Comparison of ENCODE assay signal across 12 mouse cellular contexts in the genomic region with DNA sequence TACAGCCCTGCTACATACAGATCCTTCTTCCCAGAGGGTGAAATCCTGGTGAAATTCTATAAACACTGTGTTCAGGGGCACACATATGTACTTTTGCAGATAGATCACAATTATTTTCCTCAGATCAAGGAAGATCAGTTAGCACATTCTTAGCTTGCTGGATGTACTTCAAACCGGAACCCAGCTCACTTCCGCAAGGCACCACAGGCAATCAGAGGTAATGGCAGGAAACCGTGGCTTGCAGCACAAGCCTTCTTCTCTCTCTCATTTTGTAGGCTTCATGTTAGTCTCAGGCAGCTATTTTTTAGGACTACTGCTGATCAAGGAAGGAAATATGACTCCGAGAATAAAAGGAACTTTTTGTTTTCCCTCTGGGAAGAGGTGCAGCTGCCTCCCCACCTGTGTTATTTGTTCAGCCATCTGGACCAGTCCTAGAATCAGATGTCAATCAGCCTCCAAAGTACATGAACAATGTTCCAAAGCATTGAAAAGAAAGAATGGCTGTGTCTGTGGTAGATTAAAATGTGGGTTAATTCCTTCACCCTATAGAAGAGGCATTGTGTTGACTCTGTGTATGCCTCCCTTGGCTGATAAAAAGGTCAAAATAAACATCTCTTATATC.
DNase-seq lines count a peak whose midpoint lies in the region; ATAC-seq and TF ChIP-seq lines count a peak whose summit lies in the region.
"Had no signal": no experiment of that assay in that cellular context is flagged by ENCODE, and none has a peak within 500 bp of the region (broad histone marks: within the 10 kb centered on the region; RNA-seq: fewer than 3 reads in every experiment).

No protein-coding gene starts in this region.

- H3K4me1 ChIP-seq in limb, embryonic 11.5 days (ENCODE audit: control insufficient read depth, insufficient read depth, low read length) = no peaks in the 10 kb centered on the region
- H3K4me1 ChIP-seq in limb, embryonic 10.5 days = no peaks in the 10 kb centered on the region
- H3K4me1 ChIP-seq in limb, embryonic 14.5 days (ENCODE audit: control insufficient read depth, insufficient read depth, low read length) = 0 out of 2 replicates have a peak, but pooled peaks cover 8% of the 10 kb centered on the region
- H3K4me1 ChIP-seq in lung, postnatal 0 days (ENCODE audit: insufficient read depth, low read depth, low read length) = no peaks in the 10 kb centered on the region

- TF ChIP-seq POLR2A in limb, embryonic 14.5 days (IDR thresholded peaks at IDR 0.05; ENCODE audit: borderline replicate concordance, extremely low read depth, insufficient read depth, insufficient read length) = no peak

- TF ChIP-seq CTCF in lung, postnatal 0 days (IDR thresholded peaks at IDR 0.05) = no peak

- no peaks in the 10 kb centered on the region for H3K36me3 ChIP-seq in limb, embryonic 11.5 days (ENCODE audit: control insufficient read depth, insufficient read depth, low read length)
- H3K36me3 ChIP-seq in limb, embryonic 10.5 days = no peaks in the 10 kb centered on the region
- H3K36me3 ChIP-seq in limb, embryonic 14.5 days (ENCODE audit: control insufficient read depth, insufficient read depth, low read length) = no peaks in the 10 kb centered on the region
- no peaks in the 10 kb centered on the region for H3K36me3 ChIP-seq in lung, postnatal 0 days (ENCODE audit: insufficient read depth, low read length)
- H3K36me3 ChIP-seq: G1E; neural tube, embryonic 13.5 days had no signal

- WGBS in limb, embryonic 11.5 days = 64% methylated on average over 4 of the region's 4 CpGs
- WGBS in limb, embryonic 10.5 days = 76% methylated on average over 4 of the region's 4 CpGs
- WGBS in limb, embryonic 14.5 days = 43% methylated on average over 4 of the region's 4 CpGs
- 60% methylated on average over 4 of the region's 4 CpGs for WGBS in lung, postnatal 0 days

- H3K27ac ChIP-seq in limb, embryonic 11.5 days (replicated peaks; ENCODE audit: low read depth, low read length) = no peak overlapping the region
- H3K27ac ChIP-seq in limb, embryonic 10.5 days = no peak overlapping the region
- H3K27ac ChIP-seq in limb, embryonic 14.5 days (replicated peaks; ENCODE audit: low read depth, low read length) = 0 out of 2 replicates have a peak overlapping the region, but pooled peaks have one; percentile 4
- no peak overlapping the region for H3K27ac ChIP-seq in lung, postnatal 0 days (ENCODE audit: low read length)
- H3K27ac ChIP-seq: liver, embryonic 14.5 days; neural tube, embryonic 13.5 days had no signal

- H3K27me3 ChIP-seq in limb, embryonic 11.5 days (ENCODE audit: control insufficient read depth, insufficient read depth, low read length) = no peaks in the 10 kb centered on the region
- H3K27me3 ChIP-seq in limb, embryonic 10.5 days (ENCODE audit: low read depth, poor library complexity, severe bottlenecking) = no peaks in the 10 kb centered on the region
- no peaks in the 10 kb centered on the region for H3K27me3 ChIP-seq in limb, embryonic 14.5 days (ENCODE audit: control insufficient read depth, insufficient read depth, low read length)
- no peaks in the 10 kb centered on the region for H3K27me3 ChIP-seq in lung, postnatal 0 days (replicated peaks; ENCODE audit: insufficient read depth, low read length)
- H3K27me3 ChIP-seq: neural tube, embryonic 13.5 days had no signal

- no peak for ATAC-seq in cerebellum, adult (ENCODE audit: insufficient number of reproducible peaks, low FRiP score, low TSS enrichment)
- ATAC-seq in limb, embryonic 11.5 days (ENCODE audit: insufficient number of reproducible peaks, low FRiP score, low TSS enrichment, low read depth) = 0 out of 2 replicates have a peak, but pooled peaks have one; percentile 31
- ATAC-seq in granulocyte monocyte progenitor cell, adult 5-6 weeks (replicated peaks; ENCODE audit: poor library complexity, severe bottlenecking) = peak; percentile 50; the same call in 1 of the 2 replicates
- ATAC-seq in limb, embryonic 14.5 days (ENCODE audit: low FRiP score, low read depth) = no peak; the same call in 1 of the 2 replicates
- ATAC-seq in lung, postnatal 0 days = no peak

- H3K4me2 ChIP-seq in limb, embryonic 11.5 days (ENCODE audit: low read depth, severe bottlenecking) = no peak overlapping the region
- no peak overlapping the region for H3K4me2 ChIP-seq in limb, embryonic 14.5 days (replicated peaks; ENCODE audit: low read depth, low read length, severe bottlenecking)
- no peak overlapping the region for H3K4me2 ChIP-seq in lung, postnatal 0 days (replicated peaks; ENCODE audit: low read depth, low read length)
- H3K4me2 ChIP-seq: neural tube, embryonic 13.5 days had no signal

- DNase-seq in cerebellum, adult 18-20 months = peak; percentile 7 to 16
- DNase-seq in limb, embryonic 11.5 days (ENCODE audit: low spot score) = no peak
- no peak for DNase-seq in limb, embryonic 10.5 days (ENCODE audit: low spot score)
- DNase-seq in limb, embryonic 14.5 days (ENCODE audit: low spot score) = no peak
- no peak for DNase-seq in lung, postnatal 0 days (ENCODE audit: low spot score)
- no peak for DNase-seq in lung, postnatal 4 days
- DNase-seq: gastrocnemius, postnatal 14 days had no signal

- H3K4me3 ChIP-seq in limb, embryonic 11.5 days (ENCODE audit: low read depth, low read length) = no peak overlapping the region
- H3K4me3 ChIP-seq in limb, embryonic 10.5 days = no peak overlapping the region
- H3K4me3 ChIP-seq in limb, embryonic 14.5 days (replicated peaks; ENCODE audit: low read length) = no peak overlapping the region
- no peak overlapping the region for H3K4me3 ChIP-seq in lung, postnatal 0 days (ENCODE audit: low read depth, low read length)
- H3K4me3 ChIP-seq: neural tube, embryonic 13.5 days had no signal

- TF ChIP-seq EP300 in lung, postnatal 0 days (IDR thresholded peaks at IDR 0.05) = no peak

- no peak overlapping the region for H3K9ac ChIP-seq in limb, embryonic 11.5 days (ENCODE audit: low read length)
- H3K9ac ChIP-seq in limb, embryonic 14.5 days (ENCODE audit: low read depth, low read length, severe bottlenecking) = no peak overlapping the region
- H3K9ac ChIP-seq in lung, postnatal 0 days (replicated peaks; ENCODE audit: low read depth) = no peak overlapping the region
- H3K9ac ChIP-seq: liver, embryonic 14.5 days; neural tube, embryonic 13.5 days had no signal

- H3K9me3 ChIP-seq in limb, embryonic 11.5 days (ENCODE audit: control insufficient read depth, low read length) = no peaks in the 10 kb centered on the region
- H3K9me3 ChIP-seq in limb, embryonic 10.5 days (replicated peaks) = no peaks in the 10 kb centered on the region
- H3K9me3 ChIP-seq in limb, embryonic 14.5 days (ENCODE audit: control insufficient read depth, low read length) = no peaks in the 10 kb centered on the region
- H3K9me3 ChIP-seq in lung, postnatal 0 days (ENCODE audit: low read length) = no peaks in the 10 kb centered on the region
- H3K9me3 ChIP-seq: G1E; neural tube, embryonic 13.5 days had no signal

Comparison
In these comparisons a context has a peak if more than half of its experiments do, and no peak if none do; other contexts are left out.
1. ATAC-seq: peak in limb, embryonic 11.5 days (single experiment) and granulocyte monocyte progenitor cell, adult 5-6 weeks (single experiment); none in cerebellum, adult (single experiment), limb, embryonic 14.5 days (single experiment) and lung, postnatal 0 days (single experiment).
2. DNase-seq: peak in cerebellum, adult 18-20 months (2 of 2); none in limb, embryonic 11.5 days (single experiment), limb, embryonic 10.5 days (single experiment), limb, embryonic 14.5 days (single experiment), lung, postnatal 0 days (single experiment) and lung, postnatal 4 days (0 of 2).